ENCODE assay signal across 8 mouse cellular contexts in the genomic region with DNA sequence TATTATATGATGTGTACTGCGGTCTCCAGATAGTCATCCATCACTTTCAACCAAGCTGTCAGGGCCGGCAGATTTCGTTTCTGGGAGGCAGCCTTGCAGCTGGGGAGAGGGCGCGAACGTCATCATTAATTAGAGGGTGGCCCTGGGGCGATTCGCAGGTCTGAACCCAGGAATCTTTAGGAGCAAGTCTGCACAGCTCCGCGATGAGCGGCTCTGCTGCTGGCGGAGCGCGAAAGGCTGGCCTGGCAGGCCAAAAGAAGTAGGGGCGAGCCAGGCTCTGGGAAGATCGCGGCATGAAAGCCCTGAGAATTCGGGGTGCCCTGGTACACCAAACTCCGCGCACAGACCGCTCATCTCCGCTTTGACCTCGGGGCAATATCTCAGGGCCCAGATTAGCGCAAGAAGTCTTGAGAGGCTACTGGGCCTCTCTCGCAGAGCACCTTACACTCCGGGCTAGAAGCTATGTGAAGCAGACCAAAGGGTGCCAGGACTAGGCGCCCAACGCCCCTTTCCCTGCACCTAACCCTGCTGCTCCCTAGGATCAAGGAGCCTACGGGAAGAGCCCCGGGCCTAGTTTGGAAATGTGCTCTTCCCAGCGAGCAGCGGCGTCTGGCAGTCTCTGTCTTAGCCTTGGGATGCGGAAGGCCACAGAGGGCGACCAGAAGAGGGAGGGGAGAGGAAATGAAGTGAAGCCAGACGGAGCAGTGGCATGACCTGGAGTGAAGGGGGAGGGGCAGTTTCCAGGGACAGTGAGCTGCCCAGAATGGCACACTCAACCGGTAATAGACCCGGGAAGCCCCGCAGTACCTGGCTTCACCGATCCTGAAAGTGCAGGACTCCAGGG. TPM values are rescaled to one million over a fixed set of nuclear protein-coding genes. Genes with fewer than 3 reads are reported as not detected.
DNase-seq lines count a peak whose midpoint lies in the region; ATAC-seq and TF ChIP-seq lines count a peak whose summit lies in the region.
"Had no signal": no experiment of that assay in that cellular context is flagged by ENCODE, and none has a peak within 500 bp of the region (broad histone marks: within the 10 kb centered on the region; RNA-seq: fewer than 3 reads in every experiment).

No protein-coding gene starts in this region.

- no peaks in the 10 kb centered on the region for H3K9me3 ChIP-seq in embryonic facial prominence, embryonic 12.5 days
- no peaks in the 10 kb centered on the region for H3K9me3 ChIP-seq in hindbrain, postnatal 0 days (ENCODE audit: low read length)
- no peaks in the 10 kb centered on the region for H3K9me3 ChIP-seq in liver, postnatal 0 days (ENCODE audit: low read length)

- under 1% methylated on average over 40 of the region's 40 CpGs for WGBS in embryonic facial prominence, embryonic 12.5 days
- 2% methylated on average over 40 of the region's 40 CpGs for WGBS in hindbrain, postnatal 0 days
- 1% methylated on average over 40 of the region's 40 CpGs for whole genome bisulfite sequencing in liver, postnatal 0 days (ENCODE audit: insufficient replicate concordance)

- peaks cover 100% of the 10 kb centered on the region for H3K27me3 ChIP-seq in embryonic facial prominence, embryonic 12.5 days
- peaks cover 88% of the 10 kb centered on the region for H3K27me3 ChIP-seq in hindbrain, postnatal 0 days (ENCODE audit: insufficient read depth, low read length)
- H3K27me3 ChIP-seq in liver, postnatal 0 days (ENCODE audit: insufficient read depth, low read length), result peaks cover 97% of the 10 kb centered on the region

- peaks cover 18% of the 10 kb centered on the region for H3K4me1 ChIP-seq in embryonic facial prominence, embryonic 12.5 days
- H3K4me1 ChIP-seq in hindbrain, postnatal 0 days (ENCODE audit: insufficient read depth, low read length), result peaks cover 5% of the 10 kb centered on the region; the same call in 1 of the 2 replicates
- H3K4me1 ChIP-seq in liver, postnatal 0 days (ENCODE audit: insufficient read depth), result 0 out of 2 replicates have a peak, but pooled peaks cover 2% of the 10 kb centered on the region

- DNase-seq in R1 (ENCODE audit: low read depth, low spot score), result peak; percentile 46
- no peak for DNase-seq in hindbrain, postnatal 0 days (ENCODE audit: low spot score)
- DNase-seq in liver, postnatal 0 days, result no peak
- no peak for DNase-seq in B cell, adult 2 months
- no peak for DNase-seq in layer of hippocampus, adult 8-10 months (ENCODE audit: low spot score in 2 of 2)
- DNase-seq in frontal cortex, postnatal 25 days (ENCODE audit: low spot score in 2 of 2), result no peak

- H3K9ac ChIP-seq in embryonic facial prominence, embryonic 12.5 days, result no peak overlapping the region
- no peak overlapping the region for H3K9ac ChIP-seq in hindbrain, postnatal 0 days (replicated peaks; ENCODE audit: low read length)
- no peak overlapping the region for H3K9ac ChIP-seq in liver, postnatal 0 days (replicated peaks)

- TF ChIP-seq CTCF in hindbrain, postnatal 0 days (IDR thresholded peaks at IDR 0.05; ENCODE audit: low read depth), result no peak
- TF ChIP-seq CTCF in liver, postnatal 0 days (IDR thresholded peaks at IDR 0.05; ENCODE audit: low read depth), result no peak

- no peaks in the 10 kb centered on the region for H3K36me3 ChIP-seq in embryonic facial prominence, embryonic 12.5 days
- H3K36me3 ChIP-seq in hindbrain, postnatal 0 days (ENCODE audit: insufficient read depth, low read length), result no peaks in the 10 kb centered on the region
- H3K36me3 ChIP-seq in liver, postnatal 0 days (replicated peaks; ENCODE audit: insufficient read depth, low read length), result no peaks in the 10 kb centered on the region

- ATAC-seq in embryonic facial prominence, embryonic 12.5 days (ENCODE audit: insufficient number of reproducible peaks, insufficient read depth, low FRiP score, low TSS enrichment), result no peak
- ATAC-seq in hindbrain, postnatal 0 days, result no peak
- ATAC-seq in liver, postnatal 0 days, result no peak

- no peak for TF ChIP-seq EP300 in liver, postnatal 0 days (IDR thresholded peaks at IDR 0.05; ENCODE audit: low read depth)

- no peak overlapping the region for H3K27ac ChIP-seq in embryonic facial prominence, embryonic 12.5 days
- no peak overlapping the region for H3K27ac ChIP-seq in hindbrain, postnatal 0 days
- no peak overlapping the region for H3K27ac ChIP-seq in liver, postnatal 0 days (ENCODE audit: low read depth)
- H3K27ac ChIP-seq: macrophage had no signal

- peak overlapping the region; percentile 14 for H3K4me2 ChIP-seq in embryonic facial prominence, embryonic 12.5 days (replicated peaks)
- H3K4me2 ChIP-seq in hindbrain, postnatal 0 days (ENCODE audit: low read depth, low read length), result peak overlapping the region; percentile 40
- H3K4me2 ChIP-seq in liver, postnatal 0 days (ENCODE audit: low read depth, low read length), result peak overlapping the region; percentile 48

- peak overlapping the region; percentile 12 for H3K4me3 ChIP-seq in embryonic facial prominence, embryonic 12.5 days
- peak overlapping the region; percentile 3; the same call in 1 of the 2 replicates for H3K4me3 ChIP-seq in hindbrain, postnatal 0 days (ENCODE audit: low read length)
- H3K4me3 ChIP-seq in liver, postnatal 0 days (ENCODE audit: low read depth, low read length), result peak overlapping the region; percentile 6; the same call in 1 of the 2 replicates

RNA-seq across cellular contexts. Expression of gene Irx4, which starts 3.1 kb away (rescaled TPM):
- polyA plus RNA-seq in embryonic facial prominence, embryonic 12.5 days (2016; fragmentation: Nextera tagmentation; extraction: Ambion mirVana), result 4.8 and 5.8 TPM in 2 replicates
- total RNA-seq in hindbrain, postnatal 0 days (2014; rRNA removed), result 4.6 and 5.1 TPM in 2 replicates
- polyA plus RNA-seq in hindbrain, postnatal 0 days (2015; fragmentation: Nextera tagmentation; extraction: Ambion mirVana), result 3.1 and 3.8 TPM in 2 replicates
- not detected in 2 replicates for polyA plus RNA-seq in liver, postnatal 0 days (2015; fragmentation: Nextera tagmentation; extraction: Ambion mirVana)
- total RNA-seq in layer of hippocampus, adult 8-10 months (2022), result not detected
- polyA plus RNA-seq: macrophage had no signal
